Mouse (Mus musculus) forebrain, embryonic 13.5 days (tissue): Measurements from ENCODE around the gene Tmem63a. TPM values are rescaled to one million over a fixed set of nuclear protein-coding genes. Genes with fewer than 3 reads are reported as not detected.

Experiments used
- ATAC-seq: fragments of 200-750 bp; cut with Nextera tagmentation; 2 replicates; pipeline ENCODE4 v1.8.0; 2017
- H3K27ac ChIP-seq: fragments of 300-500 bp; sonication (generic); 2 replicates; pipeline ENCODE4 v1.5.1; 2015; ENCODE audit warnings: inconsistent platforms, mild to moderate bottlenecking, moderate library complexity
- H3K27me3 ChIP-seq: fragments of 300-500 bp; sonication (generic); 2 replicates; pipeline ENCODE4 v1.6.1; 2015; ENCODE audit warnings: mild to moderate bottlenecking, inconsistent platforms
- H3K36me3 ChIP-seq: fragments of 300-500 bp; sonication (generic); 2 replicates; pipeline ENCODE4 v1.6.1; 2015; ENCODE audit warnings: mild to moderate bottlenecking, inconsistent platforms; ENCODE audit not compliant: poor library complexity, severe bottlenecking
- H3K4me1 ChIP-seq: fragments of 300-500 bp; sonication (generic); 2 replicates; pipeline ENCODE4 v1.6.1; 2015; ENCODE audit warnings: inconsistent platforms
- H3K4me2 ChIP-seq: fragments of 300-500 bp; sonication (generic); 2 replicates; pipeline ENCODE4 v1.6.1; 2015; ENCODE audit warnings: inconsistent platforms, mild to moderate bottlenecking, moderate library complexity
- H3K4me3 ChIP-seq: fragments of 300-500 bp; sonication (generic); 2 replicates; pipeline ENCODE4 v1.5.1; 2015; ENCODE audit warnings: mild to moderate bottlenecking, inconsistent platforms
- H3K9ac ChIP-seq: fragments of 300-500 bp; sonication (generic); 2 replicates; pipeline ENCODE4 v1.6.1; 2015; ENCODE audit warnings: mild to moderate bottlenecking, inconsistent platforms
- H3K9me3 ChIP-seq: fragments of 300-500 bp; sonication (generic); replicated peaks from 2 replicates; pipeline ENCODE4 v1.6.1; 2016; ENCODE audit warnings: inconsistent platforms
- WGBS: fragments of 180-500 bp; shearing (Covaris S2); methylation state at CpG from one replicate; pipeline ENCODE4 v1.1.7; 2015; 5-methylcytosine and 5-hydroxymethylcytosine counted together
- polyA plus RNA-seq: library from polyadenylated mRNA; unstranded; fragments of >200 nt; fragmentation: Nextera tagmentation; extraction: Ambion mirVana; gene quantifications from 2 replicates; pipeline ENCODE4 v1.2.1, GENCODE M21; 2015

The Tmem63a gene
- polyA plus RNA-seq, 1 experiment from 2014 or later = 0.88 TPM

GRCm38 (mm10) chr1:180911138-180911537 lies 31.0 kb upstream of the Tmem63a start:
- no peak for ATAC-seq
- Histone ChIP-seq H3K4me2 (no peak overlapping the region), H3K4me3 (no peak overlapping the region), H3K27me3 (no peaks in the 10 kb centered on the region), H3K9ac (no peak overlapping the region), H3K4me1 (peaks cover 9% of the 10 kb centered on the region), H3K36me3 (peaks cover 32% of the 10 kb centered on the region), H3K9me3 (no peaks in the 10 kb centered on the region), H3K27ac (no peak overlapping the region)
- WGBS = 58% methylated on average over 8 of the region's 8 CpGs

DNA sequence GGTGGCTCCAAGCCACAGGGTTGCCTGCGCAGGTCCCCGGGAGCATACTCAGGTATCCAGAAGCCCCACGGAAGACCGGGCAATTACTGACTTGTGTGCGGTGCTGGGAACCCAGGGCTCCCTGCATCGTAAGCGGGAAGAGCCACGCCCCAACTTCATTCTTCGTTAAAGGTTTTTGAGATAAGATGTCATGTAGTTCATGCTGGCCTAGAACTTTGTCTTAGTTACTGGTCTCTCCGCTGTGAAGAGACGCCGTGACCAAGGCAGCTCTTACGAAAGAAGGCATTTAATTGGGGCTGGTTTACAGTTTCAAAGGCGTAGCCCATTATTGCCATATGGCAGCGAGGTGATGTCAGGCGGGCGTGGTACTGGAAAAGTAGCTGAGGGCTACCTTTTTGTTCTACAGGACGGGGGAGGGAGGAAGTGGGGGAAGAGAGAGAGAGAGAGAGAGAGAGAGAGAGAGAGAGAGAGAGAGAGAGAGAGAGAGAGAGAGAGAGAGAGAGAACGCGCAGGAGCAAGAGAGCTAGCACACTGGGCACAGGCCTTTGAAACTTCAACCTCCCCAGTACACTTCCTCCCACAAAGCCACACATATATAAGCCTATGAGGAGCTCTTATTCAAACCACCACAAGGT lies 30.4 kb upstream of the Tmem63a start:
- no peaks in the 10 kb centered on the region for H3K27me3 ChIP-seq
- no peaks in the 10 kb centered on the region for H3K9me3 ChIP-seq
- H3K4me1 ChIP-seq = peaks cover 4% of the 10 kb centered on the region
- no peak overlapping the region for H3K9ac ChIP-seq
- 57% methylated on average over 20 of the region's 20 CpGs for WGBS
- no peak for ATAC-seq
- H3K4me2 ChIP-seq = peak overlapping the region; percentile 13; the same call in 1 of the 2 replicates
- H3K36me3 ChIP-seq = peaks cover 26% of the 10 kb centered on the region
- no peak overlapping the region for H3K27ac ChIP-seq
- no peak overlapping the region for H3K4me3 ChIP-seq

DNA sequence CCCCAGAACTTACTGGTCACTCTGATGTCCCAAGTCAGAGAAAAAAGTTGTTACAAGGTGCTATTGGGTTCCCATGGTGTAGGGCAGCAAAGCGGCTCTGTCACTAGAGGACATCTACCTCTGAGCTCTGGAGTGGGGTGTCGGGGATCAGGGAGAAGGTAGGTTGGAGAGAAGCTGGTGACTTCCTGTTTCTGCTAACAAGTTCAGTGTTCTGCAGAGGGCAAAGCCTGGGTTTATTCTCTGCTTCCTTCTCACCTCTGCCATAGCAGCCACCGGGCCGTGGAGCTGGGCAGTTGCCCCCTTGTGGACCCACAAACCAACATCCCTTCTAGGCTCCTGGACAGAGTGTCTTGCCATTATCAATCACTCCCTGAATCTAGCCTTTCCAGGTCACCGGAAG lies 29.4 kb upstream of the Tmem63a start:
- Histone ChIP-seq H3K4me1 (peaks cover 4% of the 10 kb centered on the region), H3K4me3 (no peak overlapping the region), H3K9ac (no peak overlapping the region), H3K36me3 (peaks cover 16% of the 10 kb centered on the region), H3K9me3 (no peaks in the 10 kb centered on the region), H3K4me2 (no peak overlapping the region), H3K27ac (no peak overlapping the region), H3K27me3 (no peaks in the 10 kb centered on the region)
- 80% methylated on average over 5 of the region's 5 CpGs for WGBS
- ATAC-seq = no peak

GRCm38 (mm10) chr1:180913797-180914196 lies 28.3 kb upstream of the Tmem63a start:
- Histone ChIP-seq H3K27ac (no peak overlapping the region), H3K27me3 (no peaks in the 10 kb centered on the region), H3K4me3 (no peak overlapping the region), H3K9ac (no peak overlapping the region), H3K4me2 (no peak overlapping the region), H3K9me3 (no peaks in the 10 kb centered on the region), H3K4me1 (peaks cover 4% of the 10 kb centered on the region), H3K36me3 (peaks cover 5% of the 10 kb centered on the region)
- ATAC-seq = no peak
- WGBS = 66% methylated on average over 4 of the region's 4 CpGs

DNA sequence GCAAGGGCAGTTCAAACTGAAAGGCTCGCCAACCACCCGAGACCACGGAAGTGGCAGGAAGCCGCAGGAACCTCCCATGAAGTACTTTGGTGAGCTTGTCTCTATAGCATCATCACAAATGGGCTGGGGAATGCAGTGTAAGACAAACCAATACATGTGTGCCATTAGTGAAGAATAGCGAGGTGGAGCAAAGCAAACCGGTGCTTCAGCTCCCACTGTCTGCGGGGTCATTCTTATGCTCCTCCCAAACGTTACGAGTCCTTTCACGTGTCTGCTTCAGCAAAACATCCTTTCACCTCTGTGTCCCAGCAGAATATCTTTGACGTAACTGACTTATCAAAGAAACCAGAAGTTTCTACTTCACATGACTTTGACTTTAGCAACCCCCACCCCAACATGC lies 25.7 kb upstream of the Tmem63a start:
- no peak for ATAC-seq
- Histone ChIP-seq H3K27ac (no peak overlapping the region), H3K36me3 (no peaks in the 10 kb centered on the region), H3K27me3 (no peaks in the 10 kb centered on the region), H3K4me2 (no peak overlapping the region), H3K9me3 (no peaks in the 10 kb centered on the region), H3K4me3 (no peak overlapping the region), H3K9ac (no peak overlapping the region), H3K4me1 (peaks cover 8% of the 10 kb centered on the region)
- 93% methylated on average over 11 of the region's 11 CpGs for WGBS

- Histone ChIP-seq H3K9me3 (no peaks in the 10 kb centered on the region), H3K36me3 (no peaks in the 10 kb centered on the region), H3K4me1 (peaks cover 8% of the 10 kb centered on the region), H3K4me2 (no peak overlapping the region), H3K4me3 (no peak overlapping the region), H3K9ac (no peak overlapping the region), H3K27me3 (no peaks in the 10 kb centered on the region), H3K27ac (no peak overlapping the region)
- WGBS = 75% methylated on average over 1 of the region's 1 CpGs
- ATAC-seq = no peak
Observed at GRCm38 (mm10) chr1:180917053-180917452, 25.1 kb upstream of the Tmem63a start.

DNA sequence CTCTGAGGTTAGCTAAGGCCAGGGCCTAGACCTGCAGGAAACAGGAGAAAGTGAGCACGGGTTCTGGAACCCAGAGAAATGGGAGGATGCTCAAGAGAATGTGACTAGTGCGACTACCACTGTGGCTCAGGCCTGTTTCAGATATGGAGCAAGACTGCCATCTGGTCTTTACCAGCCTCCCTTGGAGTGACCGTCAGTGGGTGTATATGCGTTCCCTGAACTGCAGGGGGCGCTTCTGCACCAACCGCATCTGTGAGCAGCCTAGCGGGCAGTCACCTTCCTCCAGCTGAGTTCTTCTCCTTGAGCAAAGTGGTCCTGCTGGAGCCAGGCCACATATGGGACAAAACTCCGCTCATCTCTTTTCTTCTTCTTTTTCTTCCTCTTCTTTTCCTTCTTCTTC lies 22.5 kb upstream of the Tmem63a start:
- no peak for ATAC-seq
- H3K27me3 ChIP-seq = no peaks in the 10 kb centered on the region
- H3K9ac ChIP-seq = no peak overlapping the region
- H3K9me3 ChIP-seq = no peaks in the 10 kb centered on the region
- H3K27ac ChIP-seq = no peak overlapping the region
- no peak overlapping the region for H3K4me2 ChIP-seq
- H3K4me3 ChIP-seq = no peak overlapping the region
- 25% methylated on average over 8 of the region's 8 CpGs for WGBS
- H3K4me1 ChIP-seq = 0 out of 2 replicates have a peak, but pooled peaks cover 4% of the 10 kb centered on the region
- H3K36me3 ChIP-seq = no peaks in the 10 kb centered on the region

- no peak overlapping the region for H3K9ac ChIP-seq
- ATAC-seq = no peak
- H3K4me1 ChIP-seq = 0 out of 2 replicates have a peak, but pooled peaks cover 4% of the 10 kb centered on the region
- H3K27ac ChIP-seq = no peak overlapping the region
- H3K9me3 ChIP-seq = no peaks in the 10 kb centered on the region
- no peak overlapping the region for H3K4me2 ChIP-seq
- H3K27me3 ChIP-seq = no peaks in the 10 kb centered on the region
- H3K4me3 ChIP-seq = no peak overlapping the region
- H3K36me3 ChIP-seq = no peaks in the 10 kb centered on the region
- 77% methylated on average over 6 of the region's 6 CpGs for WGBS
Observed at GRCm38 (mm10) chr1:180922273-180923048, 19.7 kb upstream of the Tmem63a start.

DNA sequence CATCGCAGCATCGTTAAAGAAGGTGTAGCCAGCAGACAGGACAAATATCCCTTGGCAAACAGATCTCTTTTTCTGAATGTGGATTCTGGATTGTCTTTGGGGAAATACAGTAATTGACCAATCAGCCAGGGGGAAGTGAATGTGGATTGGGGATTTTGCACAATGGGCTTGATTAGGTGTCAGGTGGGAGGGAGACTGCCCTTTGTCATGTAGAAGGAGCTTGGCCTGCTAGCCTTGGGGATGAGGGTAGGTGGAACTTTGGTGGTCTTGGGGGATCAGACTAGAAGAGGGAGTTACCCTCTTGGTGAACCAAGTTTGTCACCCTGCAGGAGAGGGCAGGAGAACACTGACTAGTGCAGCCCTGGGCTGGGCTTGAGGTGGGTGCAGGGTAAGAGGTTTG lies 17.4 kb upstream of the Tmem63a start:
- Histone ChIP-seq H3K4me3 (no peak overlapping the region), H3K9me3 (no peaks in the 10 kb centered on the region), H3K36me3 (no peaks in the 10 kb centered on the region), H3K4me2 (no peak overlapping the region), H3K27me3 (no peaks in the 10 kb centered on the region), H3K4me1 (no peaks in the 10 kb centered on the region), H3K9ac (no peak overlapping the region), H3K27ac (no peak overlapping the region)
- 40% methylated on average over 2 of the region's 2 CpGs for WGBS
- ATAC-seq = no peak

GRCm38 (mm10) chr1:180926286-180926685 lies 15.9 kb upstream of the Tmem63a start:
- Histone ChIP-seq H3K27ac (no peak overlapping the region), H3K9me3 (no peaks in the 10 kb centered on the region), H3K27me3 (no peaks in the 10 kb centered on the region), H3K9ac (no peak overlapping the region), H3K4me3 (no peak overlapping the region), H3K4me1 (no peaks in the 10 kb centered on the region), H3K36me3 (no peaks in the 10 kb centered on the region), H3K4me2 (no peak overlapping the region)
- 68% methylated on average over 4 of the region's 4 CpGs for WGBS
- no peak for ATAC-seq

- no peaks in the 10 kb centered on the region for H3K36me3 ChIP-seq
- peaks cover 18% of the 10 kb centered on the region for H3K27me3 ChIP-seq
- no peak overlapping the region for H3K4me3 ChIP-seq
- H3K27ac ChIP-seq = no peak overlapping the region
- peaks cover 4% of the 10 kb centered on the region; the same call in 1 of the 2 replicates for H3K4me1 ChIP-seq
- H3K9me3 ChIP-seq = no peaks in the 10 kb centered on the region
- no peak for ATAC-seq
- no peak overlapping the region for H3K9ac ChIP-seq
- H3K4me2 ChIP-seq = no peak overlapping the region
- WGBS = 67% methylated on average over 2 of the region's 2 CpGs
Observed at GRCm38 (mm10) chr1:180929599-180929998, 12.5 kb upstream of the Tmem63a start.

DNA sequence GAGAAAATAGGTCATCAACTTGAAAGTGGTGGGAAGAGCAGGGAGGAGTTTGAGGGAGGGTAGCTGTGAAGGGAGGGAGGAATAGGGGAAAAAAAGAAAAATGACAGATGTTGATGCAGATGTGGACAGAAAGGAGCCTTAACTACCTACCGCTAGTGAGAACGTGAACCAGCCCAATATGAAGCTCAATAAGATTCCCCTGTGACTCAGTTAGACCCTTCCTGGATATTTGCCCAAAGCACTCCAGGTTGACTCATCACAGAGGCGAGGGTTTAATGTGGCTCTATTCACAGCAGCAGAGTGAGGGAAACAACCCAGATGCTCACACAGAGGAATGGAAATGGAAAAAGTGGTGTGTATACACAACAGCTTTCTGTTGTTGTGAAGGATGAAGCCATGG lies 11.0 kb upstream of the Tmem63a start:
- WGBS = 71% methylated on average over 3 of the region's 3 CpGs
- Histone ChIP-seq H3K9ac (no peak overlapping the region), H3K36me3 (no peaks in the 10 kb centered on the region), H3K27me3 (peaks cover 33% of the 10 kb centered on the region), H3K27ac (no peak overlapping the region), H3K4me2 (no peak overlapping the region), H3K9me3 (no peaks in the 10 kb centered on the region), H3K4me3 (no peak overlapping the region), H3K4me1 (peaks cover 4% of the 10 kb centered on the region; the same call in 1 of the 2 replicates)
- no peak for ATAC-seq
